Mouse (Mus musculus): Measurements from ENCODE around the gene Vmn1r61.

Vmn1r61 gene

GRCm38 (mm10) chr7:5613195-5613594, at the start of gene Vmn1r61:
Gene Vmn1r61 (minus strand): TSS chr7:5613295.
- DNase-seq, result no peak
